Mouse (Mus musculus): Measurements from ENCODE around the gene Kif2c.
A peak's percentile ranks its signal among the peaks of the same experiment; 100 is the strongest.

The Kif2c gene

GRCm38 (mm10) chr4:117181863-117182758 is at the start of gene Kif2c:
TSS of gene Kif2c (minus strand) at chr4:117182639.
- DNase-seq: peak; percentile 91 to 92

GRCm38 (mm10) chr4:117231208-117231607 is 48.8 kb upstream of the Kif2c start:
- no peak for DNase-seq

- DNase-seq: no peak
Observed at GRCm38 (mm10) chr4:117230331-117230730, 47.9 kb upstream of the Kif2c start.

- peak in 1 of 2 experiments; percentile 28 for DNase-seq
Observed at GRCm38 (mm10) chr4:117229590-117229989, 47.2 kb upstream of the Kif2c start.

GRCm38 (mm10) chr4:117225250-117225649 is 42.8 kb upstream of the Kif2c start:
- DNase-seq: no peak

GRCm38 (mm10) chr4:117224122-117224521 is 41.7 kb upstream of the Kif2c start:
- no peak for DNase-seq

- DNase-seq: no peak
Observed at GRCm38 (mm10) chr4:117223001-117223400, 40.6 kb upstream of the Kif2c start.

GRCm38 (mm10) chr4:117221836-117222235 is 39.4 kb upstream of the Kif2c start:
- DNase-seq: no peak

GRCm38 (mm10) chr4:117220741-117221515 is 38.5 kb upstream of the Kif2c start:
- no peak for DNase-seq

GRCm38 (mm10) chr4:117218517-117219219 is 36.2 kb upstream of the Kif2c start:
- DNase-seq: peak; percentile 39 to 55

GRCm38 (mm10) chr4:117217029-117217428 is 34.6 kb upstream of the Kif2c start:
- DNase-seq: no peak

- no peak for DNase-seq
Observed at GRCm38 (mm10) chr4:117214250-117214649, 31.8 kb upstream of the Kif2c start.

GRCm38 (mm10) chr4:117210147-117211074 is 28.0 kb upstream of the Kif2c start:
- peak; percentile 81 to 86 for DNase-seq

GRCm38 (mm10) chr4:117209592-117209991 is 27.2 kb upstream of the Kif2c start:
- no peak for DNase-seq

GRCm38 (mm10) chr4:117202992-117203354 is 20.5 kb upstream of the Kif2c start:
- no peak for DNase-seq

- peak; percentile 33 to 58 for DNase-seq
Observed at GRCm38 (mm10) chr4:117202046-117202991, 19.9 kb upstream of the Kif2c start.

GRCm38 (mm10) chr4:117191804-117192203 is 9.4 kb upstream of the Kif2c start:
- no peak for DNase-seq

GRCm38 (mm10) chr4:117190660-117191059 is 8.2 kb upstream of the Kif2c start:
- no peak for DNase-seq

- DNase-seq: peak in 1 of 2 experiments; percentile 30
Observed at GRCm38 (mm10) chr4:117189856-117190543, 7.6 kb upstream of the Kif2c start.

- peak; percentile 82 to 87 for DNase-seq
Observed at GRCm38 (mm10) chr4:117189382-117189855, 7.0 kb upstream of the Kif2c start.
